Mouse (Mus musculus) thymus, adult 2 months (tissue): Measurements from ENCODE around the gene Zbtb20.

Experiments
- CTCF ChIP-seq: fragments of 200-500 bp; IDR thresholded peaks from 2 replicates; pipeline ENCODE4 v1.5.1; 2012; ENCODE audit warnings: mild to moderate bottlenecking, control low read depth, low read length, moderate library complexity, borderline replicate concordance; ENCODE audit not compliant: control insufficient read depth, poor library complexity, insufficient read depth; ENCODE audit errors: extremely low read depth
- POLR2A ChIP-seq: fragments of 200-500 bp; IDR thresholded peaks from 2 replicates; pipeline ENCODE4 v1.6.1; 2012; ENCODE audit warnings: mild to moderate bottlenecking, low read length, control low read depth, moderate library complexity; ENCODE audit not compliant: control insufficient read depth, poor library complexity, insufficient read depth; ENCODE audit errors: extremely low read depth

DNA sequence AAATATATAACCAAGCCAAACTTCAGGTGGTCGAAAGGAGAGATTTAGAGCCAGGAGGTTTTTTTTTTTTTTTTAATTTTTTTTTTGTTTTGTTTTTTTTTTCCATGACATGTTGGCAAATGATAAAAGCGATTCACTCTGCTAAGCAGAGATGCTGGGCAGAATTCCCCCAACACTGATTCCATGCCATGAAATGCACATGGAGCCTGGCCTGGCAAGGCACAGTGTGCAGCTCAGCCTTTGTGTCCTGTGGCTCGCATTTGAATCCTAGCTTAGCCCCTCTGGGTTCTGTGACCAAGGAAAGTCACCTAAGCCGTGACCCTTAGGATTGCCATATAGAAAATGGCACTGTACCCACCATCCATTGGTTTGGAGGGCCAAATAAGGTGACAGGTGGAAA, 646.8 kb downstream of the Zbtb20 start:
- TF ChIP-seq CTCF (no peak), POLR2A (no peak)
